Mouse (Mus musculus): ENCODE measurements around the gene Ppp1ca.

Gene Ppp1ca

DNA sequence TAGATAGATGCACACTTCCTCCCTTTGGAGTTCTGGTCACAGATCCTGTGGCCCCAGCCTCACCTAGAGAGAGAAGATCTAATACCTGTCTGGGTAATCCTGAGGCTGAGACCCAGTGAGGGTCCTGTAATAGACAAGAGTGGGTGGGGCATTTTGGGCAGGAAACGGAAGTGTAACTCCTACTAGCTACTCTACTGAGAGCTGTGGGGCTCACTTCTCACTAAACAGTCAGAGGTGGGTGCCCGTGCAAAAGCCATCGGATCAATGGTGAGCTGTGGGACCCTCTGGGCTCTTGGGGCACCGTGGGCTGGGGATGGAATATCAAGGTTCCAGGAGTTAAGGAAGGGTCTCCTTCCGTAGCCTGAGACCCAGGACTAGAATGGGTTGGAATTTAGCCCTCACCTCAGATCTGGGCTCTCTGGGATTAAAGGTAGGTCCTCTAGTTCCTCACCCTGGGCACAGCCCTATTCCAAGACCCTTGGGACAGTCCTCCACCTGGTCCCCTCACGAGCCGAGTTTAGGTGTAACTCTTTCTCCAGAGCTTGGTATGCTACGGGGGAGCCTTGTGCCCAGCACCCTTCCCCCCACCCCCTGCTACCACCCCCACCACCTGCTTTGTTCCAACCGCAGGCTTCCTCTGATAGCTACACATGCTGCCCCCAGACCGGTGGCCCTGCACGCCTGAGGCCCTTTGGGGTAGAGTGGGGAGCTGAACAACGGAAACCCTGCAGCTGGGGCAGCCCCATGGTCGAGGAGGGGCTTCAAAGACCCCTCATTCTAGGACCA lies 37.2 kb upstream of the Ppp1ca start:
- DNase-seq (ENCODE audit: low spot score), result no peak

DNA sequence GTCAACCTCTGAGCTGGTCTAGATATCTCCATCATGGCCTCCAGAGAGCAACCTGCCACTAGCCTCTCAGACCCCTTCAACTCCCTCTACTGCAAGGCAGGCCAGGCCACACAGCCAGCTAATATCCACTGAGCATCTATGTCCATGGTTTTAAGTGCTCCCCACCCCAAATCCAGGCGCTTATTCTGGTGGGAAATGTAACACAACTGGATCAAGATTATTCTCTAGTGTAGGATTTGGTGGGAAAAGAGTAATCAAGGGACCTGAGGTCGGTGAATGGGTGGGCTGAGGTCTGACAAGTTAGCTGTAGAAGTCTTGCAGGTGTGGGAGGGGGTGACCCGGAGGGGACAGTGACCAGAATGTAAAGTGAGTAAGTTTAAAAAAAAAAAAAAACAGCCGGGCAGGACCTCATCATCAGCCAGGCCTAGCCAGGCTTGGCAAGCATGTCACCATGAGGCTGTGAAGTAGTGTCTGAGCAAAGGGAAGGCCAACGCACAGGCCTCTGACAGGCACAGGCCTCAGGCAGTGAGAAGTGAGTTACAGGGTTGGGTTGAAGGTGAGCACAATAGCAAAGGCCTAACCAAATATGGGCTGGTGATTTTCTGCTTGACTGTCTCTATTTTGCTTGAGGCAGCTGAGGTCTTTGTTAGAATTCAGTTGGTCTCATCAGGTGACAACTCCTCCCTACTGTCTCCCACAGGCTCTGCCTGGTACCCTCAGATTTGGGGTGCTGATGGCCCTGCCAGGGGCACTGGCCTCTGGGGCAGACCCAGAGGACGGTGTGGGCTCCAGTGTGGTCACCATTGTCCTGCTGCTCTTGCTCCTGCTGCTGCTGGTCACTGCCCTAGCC lies 36.4 kb upstream of the Ppp1ca start:
- DNase-seq (ENCODE audit: low spot score), result no peak

DNA sequence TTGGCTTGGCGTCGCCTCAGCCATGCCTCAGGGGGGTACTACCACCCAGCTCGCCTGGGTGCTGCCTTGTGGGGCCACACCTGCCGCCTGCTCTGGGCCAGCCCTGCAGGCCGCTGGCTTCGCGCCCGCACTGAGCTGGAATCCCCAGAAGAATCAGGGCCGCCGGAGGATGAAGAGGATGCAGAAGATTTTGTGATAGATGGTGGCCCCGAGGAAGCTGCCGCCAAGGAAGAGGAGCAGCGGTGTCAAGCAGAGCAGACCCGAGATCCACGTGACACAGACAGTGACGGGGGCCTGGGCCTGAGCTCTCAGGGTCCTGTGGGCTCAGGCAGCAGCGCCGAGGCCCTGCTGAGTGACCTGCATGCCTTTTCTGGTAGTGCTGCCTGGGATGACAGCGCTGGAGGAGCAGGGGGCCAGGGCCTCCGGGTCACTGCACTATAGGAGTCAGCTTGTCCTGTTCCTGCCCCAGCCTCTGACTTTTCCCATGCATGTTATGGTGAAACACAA lies 35.7 kb upstream of the Ppp1ca start:
- no peak for DNase-seq (ENCODE audit: low spot score)

DNA sequence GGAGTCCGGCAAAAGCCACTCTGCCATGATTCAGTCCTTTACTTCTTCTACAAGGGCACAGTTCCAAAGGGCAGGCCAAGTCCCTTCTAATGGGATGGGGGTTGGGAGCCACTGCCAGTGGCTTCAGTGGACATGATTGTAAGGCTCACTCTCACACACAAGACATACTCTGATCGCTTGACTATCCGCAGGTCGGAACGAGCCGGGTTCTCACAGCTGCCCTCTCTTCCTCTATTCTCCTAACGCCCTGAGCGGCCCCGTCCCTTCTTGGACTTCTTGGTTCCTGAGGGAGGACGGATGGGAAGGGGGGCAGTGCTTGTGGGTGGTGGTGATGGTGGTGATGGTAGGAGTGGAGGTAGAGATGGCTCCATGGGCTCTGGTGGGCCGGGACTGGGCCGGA lies 35.1 kb upstream of the Ppp1ca start:
- no peak for DNase-seq (ENCODE audit: low spot score)

GRCm38 (mm10) chr19:4159049-4159448 lies 32.8 kb upstream of the Ppp1ca start:
- DNase-seq (ENCODE audit: low spot score), result no peak

GRCm38 (mm10) chr19:4162646-4163542 lies 29.0 kb upstream of the Ppp1ca start, which contains the start of gene Rps6kb2:
Rps6kb2 (minus strand) TSS chr19:4163354.
- DNase-seq (ENCODE audit: low spot score), result peak; percentile 95

GRCm38 (mm10) chr19:4163543-4163887 lies 28.4 kb upstream of the Ppp1ca start:
- no peak for DNase-seq (ENCODE audit: low spot score)

- DNase-seq (ENCODE audit: low spot score), result no peak
Measured at GRCm38 (mm10) chr19:4164100-4164499, 27.8 kb upstream of the Ppp1ca start.

DNA sequence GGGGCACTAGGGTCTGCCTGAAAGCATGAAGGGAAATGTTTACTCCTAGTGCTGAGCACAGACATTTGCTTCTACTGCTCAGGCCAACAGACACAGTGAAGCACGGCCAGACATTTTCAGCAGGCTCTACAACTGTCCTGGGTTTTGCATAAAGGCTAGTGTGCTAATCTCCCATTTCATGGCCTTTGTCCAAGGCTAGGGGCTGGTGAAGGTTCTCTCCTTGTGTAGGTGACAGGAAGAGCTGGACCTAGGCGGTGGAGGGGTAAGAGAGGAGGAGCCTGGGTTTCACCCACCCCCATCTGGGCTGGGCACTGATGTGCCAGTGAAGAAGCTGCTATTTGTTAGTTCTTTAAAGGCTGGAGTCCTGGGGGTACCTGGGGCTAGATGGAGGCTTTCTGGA lies 27.1 kb upstream of the Ppp1ca start:
- no peak for DNase-seq (ENCODE audit: low spot score)

DNA sequence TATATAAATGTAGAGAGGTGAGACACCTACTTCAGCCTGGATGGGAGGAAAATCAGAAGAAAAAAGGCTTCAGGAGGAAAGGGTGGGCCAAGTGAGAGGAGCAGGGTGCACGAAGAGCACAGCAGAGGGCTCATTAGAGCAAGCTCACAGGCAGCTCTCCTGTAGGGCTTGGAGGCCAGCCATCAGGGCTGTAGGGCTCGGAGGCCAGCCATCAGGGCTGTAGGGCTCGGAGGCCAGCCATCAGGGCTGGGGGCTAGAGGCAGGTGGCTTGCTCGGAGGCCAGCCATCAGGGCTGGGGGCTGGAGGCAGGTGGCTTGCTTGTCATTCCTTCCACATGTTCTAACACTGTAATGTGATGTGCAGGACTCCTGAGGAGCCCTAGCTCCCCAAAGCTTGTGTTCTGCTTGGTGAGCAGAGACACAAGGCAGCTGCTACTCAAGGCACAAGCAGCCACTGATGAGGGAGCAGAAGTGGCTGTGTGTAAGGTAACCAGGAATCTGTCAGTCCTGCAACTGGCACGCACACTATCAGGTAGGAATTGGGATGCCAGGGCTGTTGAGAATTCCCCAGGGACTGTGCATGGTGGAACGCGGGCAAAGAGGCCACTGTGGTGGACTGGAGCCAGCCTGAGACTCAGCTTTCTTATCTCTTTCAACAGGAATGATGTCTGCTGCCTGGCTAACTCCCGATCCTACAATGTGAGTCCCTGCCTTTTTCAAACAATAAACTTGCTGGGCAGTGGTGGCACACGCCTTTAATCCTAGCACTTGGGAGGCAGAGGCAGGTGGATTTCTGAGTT lies 25.0 kb upstream of the Ppp1ca start:
- DNase-seq (ENCODE audit: low spot score), result no peak

GRCm38 (mm10) chr19:4169378-4169784 lies 22.5 kb upstream of the Ppp1ca start:
- DNase-seq (ENCODE audit: low spot score), result peak; percentile 97

GRCm38 (mm10) chr19:4169810-4170209 lies 22.1 kb upstream of the Ppp1ca start:
- DNase-seq (ENCODE audit: low spot score), result no peak

- DNase-seq (ENCODE audit: low spot score), result no peak
Measured at GRCm38 (mm10) chr19:4170723-4171392, 21.0 kb upstream of the Ppp1ca start.

- no peak for DNase-seq (ENCODE audit: low spot score)
Measured at GRCm38 (mm10) chr19:4171393-4172290, 20.2 kb upstream of the Ppp1ca start.

- no peak for DNase-seq (ENCODE audit: low spot score)
Measured at GRCm38 (mm10) chr19:4172925-4173324, 18.9 kb upstream of the Ppp1ca start.

- DNase-seq (ENCODE audit: low spot score), result no peak
Measured at GRCm38 (mm10) chr19:4175368-4175947, 16.4 kb upstream of the Ppp1ca start, which contains the start of gene Carns1. Carns1 (minus strand) TSS chr19:4175479.

- no peak for DNase-seq (ENCODE audit: low spot score)
Measured at GRCm38 (mm10) chr19:4180411-4180810, 11.5 kb upstream of the Ppp1ca start.

DNA sequence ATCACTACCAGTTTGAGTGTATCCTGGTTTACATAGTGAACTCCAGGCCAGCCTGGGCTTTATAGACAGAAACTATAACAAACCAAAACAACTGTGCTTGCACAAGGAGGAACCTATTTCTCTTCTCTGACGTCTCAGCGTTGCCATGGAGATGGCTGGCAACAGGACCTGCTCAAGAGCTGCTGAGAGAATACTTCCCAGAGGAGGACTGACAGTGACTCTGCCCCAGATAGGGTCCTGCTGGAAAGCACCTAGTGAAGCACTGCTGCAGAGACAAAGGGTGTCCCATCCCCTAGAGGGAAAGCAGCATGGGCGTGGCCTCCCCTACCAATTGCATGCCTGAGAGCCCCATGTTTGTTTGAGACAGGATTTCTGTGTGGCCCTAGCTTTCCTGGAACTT lies 10.0 kb upstream of the Ppp1ca start:
- DNase-seq (ENCODE audit: low spot score), result no peak

DNA sequence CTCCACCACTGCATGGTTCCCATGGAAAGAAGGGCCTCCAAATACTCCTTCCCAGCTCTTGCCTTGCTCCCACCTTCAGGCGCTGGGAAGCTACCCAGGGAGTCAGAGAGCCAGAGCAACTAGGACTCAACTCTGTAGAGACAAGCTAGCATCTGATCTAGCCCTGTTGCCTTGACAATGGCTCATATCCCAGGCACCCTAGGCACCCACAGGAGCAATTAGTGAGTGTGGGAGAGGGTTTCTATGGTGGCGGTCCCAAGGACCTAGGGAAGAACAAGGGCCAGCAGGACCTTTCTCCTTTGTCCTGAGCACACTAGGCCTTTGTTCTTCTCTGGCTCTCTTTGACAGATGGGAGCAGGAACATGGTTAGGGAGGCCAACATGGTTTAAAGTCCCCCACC lies 8.2 kb upstream of the Ppp1ca start:
- DNase-seq (ENCODE audit: low spot score), result no peak

Measured in c-Kit-positive CD71-positive TER-119-positive erythroid progenitor cells, embryonic 14.5 days (primary cell).